Mouse (Mus musculus): ENCODE measurements around the gene Daam1. TPM values are rescaled to one million over a fixed set of nuclear protein-coding genes. Genes with fewer than 3 reads are reported as not detected.
"Not testable (repeated sequence)": the region's sequence is repeated elsewhere in the genome, so short reads cannot be mapped to it uniquely, and the experiment has no call there.

Daam1 gene
- total RNA-seq, 2 experiments from 2014 or later: 18.8 to 21.2 TPM

GRCm38 (mm10) chr12:71832225-71832624 lies 1.3 kb downstream of the Daam1 start:
- peak; percentile 41 to 47 for DNase-seq (ENCODE audit: low spot score in 2 of 2)

- DNase-seq (ENCODE audit: low spot score in 2 of 2): no peak
Measured at GRCm38 (mm10) chr12:71834041-71834440, 3.2 kb downstream of the Daam1 start.

GRCm38 (mm10) chr12:71835966-71836668 lies 5.2 kb downstream of the Daam1 start:
- DNase-seq (ENCODE audit: low spot score in 2 of 2): no peak

GRCm38 (mm10) chr12:71836776-71837175 lies 5.9 kb downstream of the Daam1 start:
- no peak for DNase-seq (ENCODE audit: low spot score in 2 of 2)

DNA sequence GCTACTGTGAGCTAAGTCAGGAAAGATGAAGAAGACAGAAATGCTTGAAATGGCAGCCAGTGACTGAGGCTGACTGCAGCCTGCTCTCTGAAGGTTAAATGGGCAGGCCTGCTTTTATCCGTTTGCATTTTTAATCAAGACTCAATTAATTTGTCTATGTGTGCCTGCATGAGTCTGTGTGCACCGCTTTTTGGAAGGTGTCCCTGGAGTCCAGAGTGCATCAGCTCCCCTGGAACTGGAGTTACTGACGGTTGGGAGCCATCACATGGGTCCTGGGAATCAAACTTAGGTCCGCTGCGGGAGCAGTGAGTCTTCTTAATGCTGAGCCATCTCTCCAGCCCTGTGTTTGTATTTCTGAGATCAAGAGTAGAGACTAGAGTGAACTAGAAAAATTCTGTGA lies 6.7 kb downstream of the Daam1 start:
- no peak for DNase-seq (ENCODE audit: low spot score in 2 of 2)

- DNase-seq (ENCODE audit: low spot score in 2 of 2): no peak
Measured at GRCm38 (mm10) chr12:71838230-71838629, 7.4 kb downstream of the Daam1 start.

- no peak for DNase-seq (ENCODE audit: low spot score in 2 of 2)
Measured at GRCm38 (mm10) chr12:71839653-71840052, 8.8 kb downstream of the Daam1 start.

GRCm38 (mm10) chr12:71840430-71841186 lies 9.7 kb downstream of the Daam1 start:
- no peak for DNase-seq (ENCODE audit: low spot score in 2 of 2)

- DNase-seq (ENCODE audit: low spot score in 2 of 2): peak in 1 of 2 experiments; percentile 32
Measured at GRCm38 (mm10) chr12:71842006-71842405, 11.1 kb downstream of the Daam1 start.

DNA sequence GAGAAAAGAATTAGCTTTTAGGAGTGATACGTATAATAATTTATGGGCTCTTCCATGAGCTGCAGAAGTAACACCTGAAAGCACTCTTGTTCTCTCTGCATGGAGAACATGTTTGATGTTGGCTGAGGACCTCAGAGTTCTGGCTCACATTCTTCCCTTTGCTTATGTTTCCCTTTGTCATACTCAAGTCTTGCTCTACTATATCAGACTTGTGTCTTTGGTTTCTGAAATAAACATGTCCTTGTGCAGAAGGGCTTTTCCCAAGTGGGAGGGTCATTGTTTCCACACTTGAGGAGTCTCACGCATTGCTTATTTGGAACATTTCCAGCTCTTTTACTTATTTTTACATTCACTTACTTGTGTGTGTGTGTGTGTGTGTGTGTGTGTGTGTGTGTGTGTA lies 11.7 kb downstream of the Daam1 start:
- DNase-seq (ENCODE audit: low spot score in 2 of 2): no peak

DNA sequence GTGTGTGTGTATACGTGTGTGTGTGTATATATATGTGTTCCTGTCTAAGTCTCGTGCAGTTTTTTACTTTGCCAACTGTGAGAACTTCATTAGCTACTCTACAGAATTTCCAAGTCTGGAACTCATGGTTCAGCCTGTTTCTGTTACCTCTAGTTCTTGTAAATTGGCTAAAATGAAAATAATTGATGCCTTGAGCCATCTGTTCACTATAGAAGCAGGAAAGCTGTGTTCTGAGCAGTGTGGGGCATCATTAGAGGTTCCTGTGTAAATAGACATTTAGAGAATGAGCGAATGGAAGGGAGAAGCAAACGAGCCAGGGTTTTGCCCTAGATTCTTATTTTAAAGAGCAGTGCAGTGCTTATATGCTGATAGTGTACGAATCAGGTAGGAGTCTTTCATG lies 14.6 kb downstream of the Daam1 start:
- no peak for DNase-seq (ENCODE audit: low spot score in 2 of 2)

GRCm38 (mm10) chr12:71846416-71846815 lies 15.5 kb downstream of the Daam1 start:
- DNase-seq (ENCODE audit: low spot score in 2 of 2): not testable (repeated sequence)

- DNase-seq (ENCODE audit: low spot score in 2 of 2): not testable (repeated sequence)
Measured at GRCm38 (mm10) chr12:71847024-71847423, 16.1 kb downstream of the Daam1 start.

DNA sequence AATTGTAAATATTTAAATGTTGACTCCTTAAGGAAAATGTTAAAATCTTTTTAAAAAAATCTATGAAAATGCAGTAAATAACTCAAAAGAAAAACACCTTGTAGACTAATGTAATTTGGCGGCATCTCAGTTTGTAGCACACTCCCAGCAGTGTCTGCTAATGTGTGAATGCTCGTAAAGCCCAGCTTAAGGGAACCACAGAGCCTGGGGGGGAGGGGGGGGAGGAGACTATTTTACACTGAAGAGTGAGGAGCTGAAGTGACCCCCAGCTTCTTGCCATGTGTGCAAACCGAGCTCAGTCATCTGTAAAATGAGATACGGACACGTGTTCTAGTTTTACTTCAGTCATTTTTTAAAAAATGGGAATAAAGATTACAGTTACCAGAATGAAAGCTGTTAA lies 16.7 kb downstream of the Daam1 start:
- DNase-seq (ENCODE audit: low spot score in 2 of 2): no peak

DNA sequence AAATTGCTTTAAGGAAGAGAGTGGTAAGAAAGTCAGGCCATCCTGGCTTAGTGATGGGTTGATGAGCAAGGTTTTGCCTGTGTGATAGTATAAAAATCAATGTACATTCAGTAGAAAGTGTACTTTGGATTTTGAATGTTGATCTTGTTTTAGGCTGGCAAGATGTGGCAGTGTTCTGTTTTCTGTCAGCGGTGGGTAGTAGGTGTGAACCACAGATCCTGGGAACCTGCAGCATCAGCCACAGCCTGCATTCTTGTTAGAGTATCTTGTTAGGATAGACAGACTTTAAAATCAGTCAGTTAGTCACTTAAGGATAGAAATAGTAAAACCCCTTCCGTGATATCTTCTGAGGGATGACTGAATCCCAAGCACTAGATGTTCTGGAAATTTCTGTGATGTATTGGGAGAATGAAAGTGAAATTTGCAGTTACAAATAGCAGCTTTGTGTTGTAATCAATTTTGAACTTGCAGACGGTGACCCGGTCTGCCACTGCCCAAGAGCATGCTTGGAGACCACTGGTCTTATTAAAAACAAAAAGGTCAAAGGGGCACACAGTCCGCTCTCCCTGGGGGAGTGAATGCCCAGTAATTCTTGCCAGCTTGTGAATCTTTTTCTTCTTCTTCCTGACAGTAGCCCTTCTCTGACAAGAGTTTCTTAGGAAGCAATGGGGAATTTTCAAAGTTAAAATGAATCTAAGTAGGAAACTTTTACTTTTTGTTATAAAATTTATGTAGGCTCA lies 17.3 kb downstream of the Daam1 start:
- no peak for DNase-seq (ENCODE audit: low spot score in 2 of 2)

DNA sequence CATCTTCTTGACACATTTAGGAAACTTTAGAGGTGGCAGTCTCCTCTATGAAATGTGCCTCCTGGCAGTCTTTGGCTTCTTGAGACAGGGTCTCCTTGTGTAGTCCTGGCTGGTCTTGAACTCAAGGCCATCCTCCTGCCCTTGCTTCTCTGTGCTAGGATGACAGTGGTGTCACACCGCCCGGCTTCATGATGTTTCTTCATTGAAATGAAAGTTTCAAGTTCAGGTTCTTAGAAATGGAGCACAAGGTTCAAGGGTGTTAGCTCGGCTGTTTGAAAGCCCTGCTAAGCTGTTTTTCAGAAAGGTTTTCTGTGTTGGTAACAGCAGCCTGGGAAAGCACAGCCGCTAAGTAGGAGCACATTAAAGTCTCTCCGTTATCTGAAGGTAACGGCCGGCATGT lies 18.2 kb downstream of the Daam1 start:
- no peak for DNase-seq (ENCODE audit: low spot score in 2 of 2)

DNA sequence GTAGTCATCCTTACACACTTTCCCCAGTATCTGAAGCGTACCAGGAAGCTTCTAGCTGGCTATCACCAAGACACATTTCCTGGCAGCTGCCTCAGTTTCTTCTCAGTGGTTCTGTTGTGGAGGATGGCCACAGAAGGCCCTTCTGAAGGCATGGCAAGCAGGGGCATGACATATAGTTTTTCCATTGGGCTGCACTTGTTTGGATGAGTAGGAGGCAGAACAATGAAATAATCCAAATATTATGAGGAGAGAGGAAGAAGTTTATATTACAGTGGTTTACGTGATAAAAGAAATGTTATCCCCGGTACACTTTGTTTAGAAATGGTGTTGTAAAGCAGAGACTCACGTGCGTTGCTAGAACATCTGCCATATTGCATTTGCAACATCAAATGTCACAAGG lies 19.3 kb downstream of the Daam1 start:
- DNase-seq (ENCODE audit: low spot score in 2 of 2): no peak

GRCm38 (mm10) chr12:71852678-71853077 lies 21.8 kb downstream of the Daam1 start:
- no peak for DNase-seq (ENCODE audit: low spot score in 2 of 2)

GRCm38 (mm10) chr12:71853694-71854093 lies 22.8 kb downstream of the Daam1 start:
- no peak for DNase-seq (ENCODE audit: low spot score in 2 of 2)

DNA sequence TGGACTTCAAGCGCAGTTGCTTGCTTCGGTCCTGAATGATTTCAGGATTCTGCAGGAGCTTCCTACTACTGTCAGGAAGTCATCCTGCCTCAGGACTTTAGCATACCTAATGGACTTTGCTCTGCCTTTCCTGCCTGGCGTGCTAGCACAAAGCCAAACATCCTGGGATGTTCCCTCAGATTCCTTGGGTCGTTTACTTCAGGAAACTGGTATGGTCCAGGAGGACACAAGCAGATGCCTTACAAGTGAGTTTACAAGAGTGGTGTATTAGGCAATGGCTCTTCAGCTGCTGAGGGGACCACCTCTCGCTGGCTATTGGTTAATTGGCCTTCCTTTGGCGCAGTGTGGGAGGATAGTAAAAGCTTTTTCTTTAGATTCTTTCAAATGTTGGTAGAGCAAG lies 23.3 kb downstream of the Daam1 start:
- DNase-seq (ENCODE audit: low spot score in 2 of 2): no peak

DNA sequence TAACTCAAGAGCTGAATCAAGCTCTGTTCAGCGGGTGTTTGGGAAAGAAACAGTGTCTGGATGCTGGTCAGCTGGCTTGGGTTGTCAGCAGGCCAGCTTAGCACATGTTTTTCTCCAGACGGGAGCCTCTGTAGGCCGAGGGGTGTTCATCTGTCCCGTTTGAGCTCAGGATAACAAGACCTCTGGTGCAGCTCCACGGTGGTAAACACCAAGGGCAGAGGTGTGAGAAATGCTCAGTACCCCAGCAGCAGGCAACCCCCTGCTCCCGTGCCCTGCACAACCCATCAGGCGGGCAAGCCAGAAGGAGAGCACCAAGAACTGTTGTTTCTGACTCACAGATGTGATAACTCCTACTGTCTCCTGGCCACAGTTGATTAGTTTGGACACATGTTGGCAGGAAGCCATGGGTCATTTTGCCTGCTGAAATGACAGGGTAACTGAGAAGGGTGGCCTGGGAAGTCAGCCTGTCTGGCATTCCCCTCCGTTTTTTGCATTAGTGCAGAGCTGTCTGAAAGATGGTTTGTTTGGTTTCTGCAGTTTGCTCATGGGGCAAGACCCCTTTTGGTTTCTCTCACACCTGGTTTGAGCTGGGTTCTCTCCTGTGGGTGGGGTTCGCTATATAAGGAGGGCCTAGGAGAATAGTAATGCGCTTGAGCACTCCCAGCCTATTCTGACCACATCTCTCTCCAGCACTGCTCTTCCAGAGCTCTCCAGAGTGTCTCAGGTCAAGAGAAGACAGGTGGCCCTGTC lies 25.0 kb downstream of the Daam1 start:
- peak in 1 of 2 experiments; percentile 39 for DNase-seq (ENCODE audit: low spot score in 2 of 2)

Measured in adrenal gland, adult 18-20 months (tissue).